ENCODE assay signal across 27 mouse cellular contexts in genomic region chr4:130559220-130559619, GRCm38 (mm10). TPM values are rescaled to one million over a fixed set of nuclear protein-coding genes. Genes with fewer than 3 reads are reported as not detected.
A peak's percentile ranks its signal among the peaks of the same experiment; 100 is the strongest.
DNase-seq lines count a peak whose midpoint lies in the region; ATAC-seq and TF ChIP-seq lines count a peak whose summit lies in the region.
"Had no signal": no experiment of that assay in that cellular context is flagged by ENCODE, and none has a peak within 500 bp of the region (broad histone marks: within the 10 kb centered on the region; RNA-seq: fewer than 3 reads in every experiment).

No protein-coding gene starts in this region.

- no peaks in the 10 kb centered on the region for H3K9me3 ChIP-seq in hindbrain, embryonic 13.5 days
- no peaks in the 10 kb centered on the region for H3K9me3 ChIP-seq in hindbrain, embryonic 11.5 days (ENCODE audit: control insufficient read depth, low read length)
- H3K9me3 ChIP-seq in forebrain, embryonic 16.5 days (ENCODE audit: control insufficient read depth, low read length): no peaks in the 10 kb centered on the region
- H3K9me3 ChIP-seq: heart, embryonic 13.5 days; limb, embryonic 13.5 days; lung, embryonic 15.5 days had no signal

- no peak overlapping the region for H3K4me3 ChIP-seq in hindbrain, embryonic 13.5 days
- no peak overlapping the region for H3K4me3 ChIP-seq in hindbrain, embryonic 11.5 days (ENCODE audit: low read depth, low read length)
- peak overlapping the region; percentile 89 for H3K4me3 ChIP-seq in testis, adult 2 months (ENCODE audit: control insufficient read depth, low read depth, low read length)
- H3K4me3 ChIP-seq in forebrain, embryonic 16.5 days (replicated peaks; ENCODE audit: low read length): no peak overlapping the region
- H3K4me3 ChIP-seq: erythroblast, embryonic 14.5 days; heart, embryonic 13.5 days; layer of hippocampus, adult 2 months; limb, embryonic 13.5 days; lung, embryonic 15.5 days had no signal

- peak overlapping the region; percentile 80; the same call in 1 of the 2 replicates for H3K27ac ChIP-seq in hindbrain, embryonic 13.5 days
- no peak overlapping the region for H3K27ac ChIP-seq in hindbrain, embryonic 11.5 days (ENCODE audit: low read depth, low read length)
- H3K27ac ChIP-seq in testis, adult 2 months (ENCODE audit: control insufficient read depth, insufficient read depth, low read depth, low read length): peak overlapping the region; percentile 88
- no peak overlapping the region for H3K27ac ChIP-seq in forebrain, embryonic 16.5 days (ENCODE audit: low read length)
- H3K27ac ChIP-seq: heart, embryonic 13.5 days; layer of hippocampus, adult 2 months; limb, embryonic 13.5 days; lung, embryonic 15.5 days had no signal

- no peak overlapping the region for H3K9ac ChIP-seq in hindbrain, embryonic 13.5 days
- no peak overlapping the region for H3K9ac ChIP-seq in hindbrain, embryonic 11.5 days (ENCODE audit: low read depth, low read length)
- H3K9ac ChIP-seq in forebrain, embryonic 16.5 days (replicated peaks; ENCODE audit: low read depth, low read length): no peak overlapping the region
- H3K9ac ChIP-seq: forebrain, postnatal 0 days; heart, embryonic 13.5 days; limb, embryonic 13.5 days; lung, embryonic 15.5 days had no signal

- no peak for TF ChIP-seq CTCF in testis, adult 2 months (IDR thresholded peaks at IDR 0.05; ENCODE audit: control insufficient read depth, insufficient read depth, insufficient replicate concordance, low read depth, low read length)

- H3K4me2 ChIP-seq in hindbrain, embryonic 13.5 days: no peak overlapping the region
- no peak overlapping the region for H3K4me2 ChIP-seq in hindbrain, embryonic 11.5 days (replicated peaks; ENCODE audit: low read depth, low read length)
- H3K4me2 ChIP-seq in forebrain, embryonic 16.5 days (ENCODE audit: low read length): no peak overlapping the region
- H3K4me2 ChIP-seq: heart, embryonic 13.5 days; limb, embryonic 13.5 days; liver, embryonic 11.5 days; lung, embryonic 15.5 days; midbrain, embryonic 11.5 days had no signal

- no peaks in the 10 kb centered on the region for H3K27me3 ChIP-seq in hindbrain, embryonic 13.5 days
- no peaks in the 10 kb centered on the region; the same call in 1 of the 2 replicates for H3K27me3 ChIP-seq in hindbrain, embryonic 11.5 days (ENCODE audit: control insufficient read depth, insufficient read depth, low read length)
- no peaks in the 10 kb centered on the region for H3K27me3 ChIP-seq in testis, adult 2 months (ENCODE audit: control insufficient read depth, insufficient read depth, low read length)
- no peaks in the 10 kb centered on the region for H3K27me3 ChIP-seq in forebrain, embryonic 16.5 days (replicated peaks; ENCODE audit: control insufficient read depth, insufficient read depth, low read length)
- H3K27me3 ChIP-seq: CH12.LX; heart, embryonic 13.5 days; limb, embryonic 13.5 days; lung, embryonic 15.5 days had no signal

- H3K36me3 ChIP-seq in hindbrain, embryonic 13.5 days: peaks cover 8% of the 10 kb centered on the region
- no peaks in the 10 kb centered on the region for H3K36me3 ChIP-seq in hindbrain, embryonic 11.5 days (ENCODE audit: control insufficient read depth, insufficient read depth, low read length)
- H3K36me3 ChIP-seq in testis, adult 2 months (ENCODE audit: control insufficient read depth, insufficient read depth, low read length): no peaks in the 10 kb centered on the region
- H3K36me3 ChIP-seq in forebrain, embryonic 16.5 days (ENCODE audit: control insufficient read depth, insufficient read depth): no peaks in the 10 kb centered on the region
- H3K36me3 ChIP-seq: heart, embryonic 13.5 days; lung, embryonic 15.5 days had no signal

- peak; percentile 39; the same call in 1 of the 2 replicates for TF ChIP-seq POLR2A in testis, adult 2 months (IDR thresholded peaks at IDR 0.05; ENCODE audit: control insufficient read depth, low read depth, low read length)

- WGBS in hindbrain, embryonic 13.5 days: 86% methylated on average over 3 of the region's 3 CpGs
- WGBS in hindbrain, embryonic 11.5 days: 80% methylated on average over 3 of the region's 3 CpGs
- 91% methylated on average over 3 of the region's 3 CpGs for WGBS in forebrain, embryonic 16.5 days

- ATAC-seq in hindbrain, embryonic 13.5 days (ENCODE audit: low FRiP score): no peak
- no peak for ATAC-seq in hindbrain, embryonic 11.5 days (ENCODE audit: low FRiP score)
- ATAC-seq in forebrain, embryonic 16.5 days: no peak
- ATAC-seq: activated CD4-positive, CD25-positive, alpha-beta regulatory T cell, adult 4 months; forebrain, postnatal 0 days; inflammation-experienced regulatory T-cells, adult 6 months had no signal

- H3K4me1 ChIP-seq in hindbrain, embryonic 13.5 days (replicated peaks): peaks cover 90% of the 10 kb centered on the region
- H3K4me1 ChIP-seq in hindbrain, embryonic 11.5 days (replicated peaks; ENCODE audit: control insufficient read depth, insufficient read depth, low read length): peaks cover 19% of the 10 kb centered on the region
- no peaks in the 10 kb centered on the region; the same call in 1 of the 2 replicates for H3K4me1 ChIP-seq in testis, adult 2 months (ENCODE audit: control insufficient read depth, insufficient read depth, low read length)
- peaks cover 31% of the 10 kb centered on the region for H3K4me1 ChIP-seq in forebrain, embryonic 16.5 days (replicated peaks; ENCODE audit: control insufficient read depth, insufficient read depth, low read length)
- H3K4me1 ChIP-seq: lung, embryonic 15.5 days had no signal

- peak; percentile 54 for DNase-seq in cerebellum, adult 11-12 months
- no peak for DNase-seq in cerebellum, adult 18-20 months
- DNase-seq in hindbrain, embryonic 11.5 days (ENCODE audit: low spot score): no peak
- DNase-seq in testis, postnatal 10 days (ENCODE audit: low spot score): no peak
- DNase-seq in thymus, postnatal 10 days (ENCODE audit: low spot score in 2 of 2): no peak
- DNase-seq: adrenal gland, adult 2 months; adrenal gland, postnatal 36 days; forebrain, postnatal 0 days; gastrocnemius, postnatal 10 days; heart, postnatal 10 days; kidney, adult 2 months; kidney, postnatal 36 days; thymus, postnatal 36 days had no signal

RNA-seq across cellular contexts. Expression of gene Nkain1, which starts 14.8 kb away (rescaled TPM):
- polyA plus RNA-seq in hindbrain, embryonic 13.5 days (2015; fragmentation: Nextera tagmentation; extraction: Ambion mirVana): 9.5 and 10.2 TPM in 2 replicates
- 21.6 and 27.4 TPM in 2 replicates for polyA plus RNA-seq in hindbrain, embryonic 11.5 days (2014; fragmentation: Nextera tagmentation; extraction: Ambion mirVana)
- 12.3 and 13.1 TPM in 2 replicates for polyA plus RNA-seq in testis, adult 2 months (2012; rRNA removed)
- 7.1 and 8.1 TPM in 2 replicates for polyA plus RNA-seq in forebrain, embryonic 16.5 days (2015; fragmentation: Nextera tagmentation; extraction: Ambion mirVana)
- polyA plus RNA-seq: activated CD4-positive, CD25-positive, alpha-beta regulatory T cell, adult 4 months; erythroblast, embryonic 14.5 days; inflammation-experienced regulatory T-cells, adult 6 months; liver, embryonic 16.5 days had no signal

Comparison
In these comparisons a context has a peak if more than half of its experiments do, and no peak if none do; other contexts are left out.
1. H3K27ac ChIP-seq: peak in hindbrain, embryonic 13.5 days (single experiment) and testis, adult 2 months (single experiment); none in hindbrain, embryonic 11.5 days (single experiment) and forebrain, embryonic 16.5 days (single experiment).